Mouse (Mus musculus) lung, postnatal 14 days (tissue): ENCODE results near the gene Kcnj8.

Source experiments
- DNase-seq: peaks from one replicate; pipeline ENCODE4 v3.0.0; 2021

Gene Kcnj8

GRCm38 (mm10) chr6:142571055-142571618 is at the start of gene Kcnj8:
Gene Kcnj8, minus strand, starts transcription at chr6:142571614.
- peak; percentile 71 for DNase-seq

GRCm38 (mm10) chr6:142616659-142617058 is 45.2 kb upstream of the Kcnj8 start:
- peak; percentile 48 for DNase-seq

GRCm38 (mm10) chr6:142614324-142614723 is 42.9 kb upstream of the Kcnj8 start:
- peak; percentile 46 for DNase-seq

- no peak for DNase-seq
Measured at GRCm38 (mm10) chr6:142612366-142612765, 41.0 kb upstream of the Kcnj8 start.

- DNase-seq: no peak
Measured at GRCm38 (mm10) chr6:142609401-142610373, 38.3 kb upstream of the Kcnj8 start.

- DNase-seq: no peak
Measured at GRCm38 (mm10) chr6:142607080-142607479, 35.7 kb upstream of the Kcnj8 start.

GRCm38 (mm10) chr6:142602772-142603171 is 31.4 kb upstream of the Kcnj8 start:
- no peak for DNase-seq

- no peak for DNase-seq
Measured at GRCm38 (mm10) chr6:142578831-142579230, 7.4 kb upstream of the Kcnj8 start.

GRCm38 (mm10) chr6:142577801-142578200 is 6.4 kb upstream of the Kcnj8 start:
- no peak for DNase-seq

- no peak for DNase-seq
Measured at GRCm38 (mm10) chr6:142572876-142573275, 1.5 kb upstream of the Kcnj8 start.

GRCm38 (mm10) chr6:142571629-142572360 is 381 bp upstream of the Kcnj8 start:
- DNase-seq: no peak

- DNase-seq: no peak
Measured at GRCm38 (mm10) chr6:142570046-142570770, 1.2 kb downstream of the Kcnj8 start.

- DNase-seq: no peak
Measured at GRCm38 (mm10) chr6:142568713-142569357, 2.6 kb downstream of the Kcnj8 start.

- peak; percentile 54 for DNase-seq
Measured at GRCm38 (mm10) chr6:142567452-142567851, 4.0 kb downstream of the Kcnj8 start.

- no peak for DNase-seq
Measured at GRCm38 (mm10) chr6:142564746-142565145, 6.7 kb downstream of the Kcnj8 start.

- DNase-seq: no peak
Measured at GRCm38 (mm10) chr6:142561151-142561550, 10.3 kb downstream of the Kcnj8 start.

GRCm38 (mm10) chr6:142558772-142559679 is 12.4 kb downstream of the Kcnj8 start:
- no peak for DNase-seq

GRCm38 (mm10) chr6:142558076-142558475 is 13.3 kb downstream of the Kcnj8 start:
- DNase-seq: no peak

GRCm38 (mm10) chr6:142555988-142556387 is 15.4 kb downstream of the Kcnj8 start:
- no peak for DNase-seq

- peak; percentile 70 for DNase-seq
Measured at GRCm38 (mm10) chr6:142551482-142551881, 19.9 kb downstream of the Kcnj8 start.

GRCm38 (mm10) chr6:142550871-142551270 is 20.5 kb downstream of the Kcnj8 start:
- DNase-seq: no peak
